Mouse (Mus musculus) frontal cortex, postnatal 14 days (tissue): ENCODE measurements around the gene Chil1.

ENCODE experiments used
- DNase-seq, 2 experiments: peaks; one replicate each; pipeline ENCODE4 v3.0.0; 2022; ENCODE audit warnings: low spot score in 2 of 2

The Chil1 gene

GRCm38 (mm10) chr1:134168985-134169697, 12.8 kb upstream of the Chil1 start:
- no peak for DNase-seq

DNA sequence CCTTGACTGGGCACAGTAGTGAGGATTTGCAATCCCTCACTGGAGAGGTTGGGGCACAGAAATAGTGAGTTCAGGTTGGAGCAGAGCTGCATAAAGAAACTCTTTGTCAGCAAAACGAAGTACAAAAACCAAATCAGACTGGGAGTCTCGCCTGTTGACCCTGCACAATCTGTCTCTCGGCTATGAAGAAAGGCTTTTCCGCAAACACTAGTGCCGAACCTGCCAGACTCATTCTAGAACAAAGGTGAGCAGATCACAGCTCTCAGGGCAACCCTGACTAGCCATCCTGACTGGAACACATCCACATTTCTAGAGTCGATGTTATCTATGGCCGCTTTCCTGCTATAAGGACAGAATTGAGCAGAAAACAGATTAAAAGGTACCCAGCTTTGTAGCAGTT, 8.9 kb upstream of the Chil1 start:
- no peak for DNase-seq

- DNase-seq = no peak
These were observed 4.0 kb upstream of the Chil1 start for GRCm38 (mm10) chr1:134177976-134178375.

DNA sequence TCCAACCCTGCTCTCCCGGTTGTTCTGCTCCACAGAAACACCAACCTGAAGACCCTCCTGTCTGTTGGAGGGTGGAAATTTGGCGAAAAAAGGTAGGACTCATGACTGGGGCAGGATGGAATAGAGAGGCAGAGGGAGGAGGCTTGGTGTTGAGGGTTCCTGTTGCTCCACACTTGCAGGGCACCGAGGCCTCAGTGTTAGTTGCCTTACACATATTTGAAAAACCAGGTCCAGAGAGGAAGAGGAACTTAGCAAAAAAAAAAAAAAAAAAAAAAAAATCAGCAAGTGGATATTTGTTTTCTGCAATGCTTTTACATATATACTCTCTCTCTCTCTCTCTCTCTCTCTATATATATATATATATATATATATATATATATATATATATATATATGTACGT, 2.1 kb downstream of the Chil1 start:
- DNase-seq = no peak

DNA sequence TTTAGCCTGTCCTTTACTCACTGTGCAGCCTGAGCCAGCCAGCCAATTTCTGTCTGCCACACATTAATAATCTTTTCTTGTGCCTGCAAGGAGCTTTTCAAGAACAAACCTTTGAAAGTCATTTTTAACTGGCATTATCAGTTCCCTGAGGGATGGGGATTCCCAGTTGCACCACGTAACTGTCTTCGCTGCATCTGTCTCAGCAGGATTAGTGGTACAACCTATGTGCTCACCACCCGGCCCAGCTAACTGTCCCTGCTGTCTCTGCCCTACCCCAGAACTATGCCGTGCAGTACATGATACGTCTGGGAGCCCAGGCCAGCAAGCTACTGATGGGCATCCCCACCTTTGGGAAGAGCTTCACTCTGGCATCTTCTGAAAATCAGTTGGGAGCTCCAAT, 6.2 kb downstream of the Chil1 start:
- no peak for DNase-seq

DNA sequence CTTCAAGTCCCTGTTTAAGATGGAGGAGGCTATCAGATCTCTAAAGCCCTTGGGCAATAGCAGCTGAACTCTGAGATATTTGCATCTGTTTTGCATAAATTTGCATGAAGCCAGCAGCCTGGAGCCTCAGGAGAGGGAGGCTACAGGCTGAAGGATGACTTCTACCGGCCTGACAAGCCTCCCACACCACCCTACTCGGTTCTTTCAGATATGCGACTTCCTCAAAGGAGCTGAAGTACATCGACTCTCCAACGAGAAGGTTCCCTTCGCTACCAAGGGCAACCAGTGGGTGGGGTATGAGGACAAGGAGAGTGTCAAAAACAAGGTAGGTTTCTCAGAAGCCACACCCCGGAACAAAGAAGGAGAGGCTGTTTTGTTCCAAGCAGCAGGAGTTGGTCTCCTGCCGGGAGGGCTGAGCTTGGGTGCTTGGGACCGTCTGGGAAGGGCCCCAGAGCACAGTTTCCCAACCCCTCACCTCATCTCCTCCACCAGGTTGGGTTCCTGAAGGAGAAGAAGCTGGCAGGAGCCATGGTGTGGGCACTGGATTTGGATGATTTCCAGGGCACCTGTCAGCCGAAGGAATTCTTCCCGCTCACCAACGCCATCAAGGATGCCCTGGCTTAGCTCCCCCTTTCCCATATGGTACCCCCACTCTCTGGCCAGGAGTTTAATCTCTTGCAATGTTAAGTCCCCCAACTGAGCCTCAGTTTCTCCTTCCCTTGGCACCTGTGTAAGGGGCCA, 7.2 kb downstream of the Chil1 start:
- DNase-seq = no peak

GRCm38 (mm10) chr1:134191192-134191591, 9.2 kb downstream of the Chil1 start:
- DNase-seq = no peak

- no peak for DNase-seq
These were observed 10.0 kb downstream of the Chil1 start for GRCm38 (mm10) chr1:134192024-134192423.

GRCm38 (mm10) chr1:134193126-134193525, 11.2 kb downstream of the Chil1 start, which contains the start of gene Mybph:
Mybph (plus strand) TSS chr1:134193448.
- DNase-seq = no peak

DNA sequence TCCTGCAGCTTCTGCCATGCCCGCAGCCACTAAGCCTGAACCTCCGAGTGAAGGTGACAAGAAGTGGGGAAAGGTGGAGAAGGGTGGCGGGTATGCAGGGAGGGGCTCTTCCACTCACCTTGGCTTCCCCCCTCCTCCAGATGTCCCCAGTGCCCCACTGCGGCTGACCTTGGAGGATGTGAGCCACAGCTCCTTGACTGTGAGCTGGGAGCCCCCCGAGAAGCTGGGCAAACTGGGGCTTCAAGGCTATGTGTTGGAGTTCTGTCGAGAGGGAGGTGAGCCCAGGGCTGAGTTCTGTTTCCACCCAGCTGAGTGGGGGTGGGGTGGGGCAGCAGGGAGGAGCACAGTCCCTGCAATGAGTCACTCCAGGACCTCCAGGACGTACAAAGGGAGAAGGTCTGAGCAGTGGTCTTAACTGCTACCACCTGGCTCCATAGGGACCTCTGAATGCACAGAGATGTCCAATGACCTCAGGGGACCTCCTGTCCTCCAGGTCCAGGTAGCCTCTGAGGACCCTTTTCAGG, 11.8 kb downstream of the Chil1 start:
- no peak for DNase-seq

- no peak for DNase-seq
These were observed 12.5 kb downstream of the Chil1 start for GRCm38 (mm10) chr1:134194298-134195022.

DNA sequence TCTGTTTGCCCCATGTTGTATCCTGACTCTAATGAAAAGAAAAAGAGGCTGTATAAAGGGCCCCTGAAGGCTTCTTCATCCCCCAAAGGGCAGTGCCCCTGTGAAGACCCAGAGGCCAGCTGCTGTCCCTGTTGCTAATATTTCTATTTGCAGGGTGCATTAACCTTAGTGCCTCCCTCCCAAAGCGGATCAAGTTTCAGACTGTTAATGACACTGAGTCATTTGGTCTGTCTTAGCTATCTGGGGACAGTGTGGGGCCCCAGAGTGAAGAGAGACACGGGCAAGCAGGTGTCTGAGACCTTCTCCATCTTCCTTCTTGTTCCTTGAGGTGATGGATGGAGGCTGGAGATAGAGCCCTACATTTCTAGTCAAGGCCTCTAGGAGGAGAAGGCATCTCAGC, 13.1 kb downstream of the Chil1 start:
- no peak for DNase-seq

DNA sequence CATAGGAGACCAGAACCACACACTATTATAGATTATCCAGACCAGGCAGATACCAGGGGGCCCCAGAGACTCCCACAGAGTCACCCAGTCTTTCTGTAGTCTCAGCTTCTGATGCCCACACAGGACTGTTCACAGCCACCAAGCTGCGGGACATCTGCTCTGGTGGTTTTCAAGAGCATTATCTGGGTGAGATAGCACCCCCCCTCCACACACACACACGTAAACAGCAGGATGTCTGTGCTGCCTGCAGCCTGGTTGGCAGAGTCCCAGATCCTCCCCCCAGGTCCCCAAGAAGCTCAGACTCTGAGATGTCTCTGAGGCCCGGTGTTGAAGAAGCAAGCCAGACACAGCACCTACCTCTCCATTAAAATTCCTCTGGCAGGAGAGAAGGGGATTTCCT, 13.6 kb downstream of the Chil1 start:
- no peak for DNase-seq

DNA sequence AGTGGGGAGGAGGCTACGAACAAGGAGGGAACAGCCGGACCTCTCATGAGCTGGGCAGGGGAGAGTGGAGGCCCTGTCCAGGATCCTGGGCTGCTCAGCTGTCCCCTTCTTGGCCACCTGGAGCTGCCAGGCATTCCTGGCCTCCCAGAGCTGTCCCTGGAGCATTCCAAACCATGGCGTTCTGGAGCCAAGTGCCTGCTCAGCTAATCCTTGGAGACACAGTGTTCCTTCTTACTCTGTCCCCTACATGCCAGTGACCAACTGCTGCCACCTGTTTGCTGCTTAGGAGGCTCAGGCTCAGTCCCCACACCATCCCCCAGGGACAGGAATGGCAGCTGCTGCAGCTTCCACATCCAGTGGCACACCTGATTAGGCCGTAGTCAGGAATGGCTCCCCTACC, 14.0 kb downstream of the Chil1 start:
- no peak for DNase-seq

DNA sequence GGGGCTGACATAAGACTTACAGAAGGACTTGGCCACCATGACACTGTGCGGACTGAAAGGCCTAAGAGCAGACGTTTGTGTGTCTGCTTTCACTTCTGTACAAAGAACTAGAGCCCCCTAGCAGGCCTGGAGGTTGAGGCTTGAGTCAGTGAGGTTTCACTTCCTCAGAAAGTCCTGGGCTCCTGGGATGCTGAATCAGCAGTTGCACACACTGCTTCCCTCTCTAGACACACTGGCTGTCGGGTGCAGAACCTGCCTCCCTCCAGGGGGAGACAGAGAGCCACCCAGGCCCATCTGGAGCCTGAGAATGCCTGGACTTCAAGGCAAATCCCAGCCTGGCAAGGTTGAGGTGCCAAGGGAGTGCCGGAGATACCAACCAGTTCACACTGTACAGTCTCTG, 14.4 kb downstream of the Chil1 start:
- peak; percentile 74 to 78 for DNase-seq

GRCm38 (mm10) chr1:134197325-134197982, 15.5 kb downstream of the Chil1 start:
- no peak for DNase-seq

DNA sequence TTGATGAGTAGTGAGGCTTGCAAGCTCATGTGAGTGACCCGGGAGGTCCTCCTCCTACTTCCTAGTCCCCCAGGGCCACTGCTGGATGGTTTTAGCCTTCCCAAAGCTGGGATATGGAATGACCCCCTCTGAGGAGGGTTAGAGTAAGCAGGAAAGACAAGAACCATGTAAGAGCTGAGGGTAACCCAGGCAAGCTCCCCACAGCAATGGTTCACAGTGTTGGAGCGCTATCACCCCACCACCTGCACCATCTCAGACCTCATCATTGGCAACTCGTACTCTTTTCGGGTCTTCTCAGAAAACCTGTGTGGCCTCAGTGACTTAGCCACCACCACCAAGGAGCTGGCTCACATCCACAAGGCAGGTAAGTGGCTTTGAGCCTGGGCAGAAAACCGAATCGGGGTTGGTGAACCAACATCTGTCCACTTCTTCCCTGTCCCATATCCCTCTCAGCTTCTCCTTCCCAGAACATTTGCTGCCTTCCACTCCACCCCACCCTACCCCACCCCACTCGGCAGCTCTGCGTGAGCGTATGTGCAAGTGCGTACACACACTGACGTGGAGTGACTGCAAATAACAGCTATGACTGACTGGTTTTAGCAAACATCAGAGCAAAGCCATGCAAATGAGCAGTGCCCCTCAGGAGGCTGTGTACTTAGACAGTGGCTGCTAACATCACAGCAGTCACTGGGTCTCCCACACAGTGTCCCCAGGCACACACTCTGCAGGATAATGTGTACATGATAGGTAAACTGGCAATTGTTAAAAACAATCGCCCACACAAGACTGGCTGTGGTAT, 16.4 kb downstream of the Chil1 start:
- DNase-seq = no peak

- DNase-seq = no peak
These were observed 18.5 kb downstream of the Chil1 start for GRCm38 (mm10) chr1:134200481-134200880.

GRCm38 (mm10) chr1:134200998-134201686, 19.2 kb downstream of the Chil1 start:
- DNase-seq = no peak

- DNase-seq = no peak
These were observed 19.9 kb downstream of the Chil1 start for GRCm38 (mm10) chr1:134201751-134202420.
